ENCODE assay signal across 8 mouse cellular contexts in genomic region chr13:111944089-111944406, GRCm38 (mm10).
DNase-seq lines count a peak whose midpoint lies in the region; ATAC-seq and TF ChIP-seq lines count a peak whose summit lies in the region.

No protein-coding gene starts in this region.

- DNase-seq in gastrocnemius, adult 2 months: peak; percentile 20
- no peak for DNase-seq in gastrocnemius, postnatal 25 days
- DNase-seq in ZHBTc4 (ENCODE audit: low read depth, low spot score): peak; percentile 51
- DNase-seq in hindbrain, embryonic 14.5 days (ENCODE audit: low spot score): no peak
- no peak for DNase-seq in adrenal gland, adult 18-20 months (ENCODE audit: low spot score in 2 of 2)
- DNase-seq in adrenal gland, adult 8-10 months: no peak

- H3K4me2 ChIP-seq in hindbrain, embryonic 14.5 days (replicated peaks): 0 out of 2 replicates have a peak overlapping the region, but pooled peaks have one; percentile 2
- H3K4me2 ChIP-seq in midbrain, embryonic 13.5 days (replicated peaks): no peak overlapping the region

- WGBS in hindbrain, embryonic 14.5 days: 9% methylated on average over 5 of the region's 5 CpGs
- WGBS in midbrain, embryonic 13.5 days: 7% methylated on average over 5 of the region's 5 CpGs

- H3K27me3 ChIP-seq in hindbrain, embryonic 14.5 days (ENCODE audit: control insufficient read depth, insufficient read depth, low read length): no peaks in the 10 kb centered on the region
- H3K27me3 ChIP-seq in midbrain, embryonic 13.5 days: no peaks in the 10 kb centered on the region

- no peak overlapping the region for H3K9ac ChIP-seq in hindbrain, embryonic 14.5 days
- H3K9ac ChIP-seq in midbrain, embryonic 13.5 days (replicated peaks): no peak overlapping the region

- H3K36me3 ChIP-seq in hindbrain, embryonic 14.5 days (replicated peaks; ENCODE audit: control insufficient read depth, insufficient read depth): no peaks in the 10 kb centered on the region
- H3K36me3 ChIP-seq in midbrain, embryonic 13.5 days: no peaks in the 10 kb centered on the region

- no peak overlapping the region; the same call in 1 of the 2 replicates for H3K27ac ChIP-seq in gastrocnemius, adult 2 months
- no peak overlapping the region for H3K27ac ChIP-seq in hindbrain, embryonic 14.5 days
- H3K27ac ChIP-seq in midbrain, embryonic 13.5 days: no peak overlapping the region

- TF ChIP-seq CTCF in gastrocnemius, adult 2 months (IDR thresholded peaks at IDR 0.05): no peak

- H3K4me1 ChIP-seq in hindbrain, embryonic 14.5 days (replicated peaks; ENCODE audit: control insufficient read depth, insufficient read depth, low read length): peaks cover 9% of the 10 kb centered on the region; the same call in 1 of the 2 replicates
- peaks cover 8% of the 10 kb centered on the region for H3K4me1 ChIP-seq in midbrain, embryonic 13.5 days (replicated peaks)

- intact Hi-C loops in gastrocnemius, adult 2 months (cut with DNase I): no loop called here

- H3K9me3 ChIP-seq in hindbrain, embryonic 14.5 days (ENCODE audit: control insufficient read depth, low read length): no peaks in the 10 kb centered on the region
- H3K9me3 ChIP-seq in midbrain, embryonic 13.5 days: no peaks in the 10 kb centered on the region

- ATAC-seq in hindbrain, embryonic 14.5 days (ENCODE audit: low FRiP score): peak; percentile 77; the same call in 1 of the 2 replicates
- ATAC-seq in midbrain, embryonic 13.5 days: peak; percentile 69; the same call in 1 of the 2 replicates
- ATAC-seq in activated CD4-positive, CD25-positive, alpha-beta regulatory T cell, adult 4 months: no peak

- no peak overlapping the region for H3K4me3 ChIP-seq in gastrocnemius, adult 2 months
- H3K4me3 ChIP-seq in hindbrain, embryonic 14.5 days (replicated peaks; ENCODE audit: low read length): no peak overlapping the region
- no peak overlapping the region for H3K4me3 ChIP-seq in midbrain, embryonic 13.5 days (replicated peaks)

Comparison
In these comparisons a context has a peak if more than half of its experiments do, and no peak if none do; other contexts are left out.
1. DNase-seq: peak in gastrocnemius, adult 2 months (single experiment) and ZHBTc4 (single experiment); none in gastrocnemius, postnatal 25 days (single experiment), hindbrain, embryonic 14.5 days (single experiment), adrenal gland, adult 18-20 months (0 of 2) and adrenal gland, adult 8-10 months (single experiment).